Mouse (Mus musculus) myocyte (in vitro differentiated cells): ENCODE results near the gene Gmfg.

Experiments used
- MAX ChIP-seq: IDR thresholded peaks from one replicate; pipeline ENCODE4 v1.6.1; 2011; ENCODE audit warnings: low read depth, mild to moderate bottlenecking, control low read depth
- POLR2A ChIP-seq: IDR thresholded peaks from one replicate; pipeline ENCODE4 v1.6.1; 2011; ENCODE audit warnings: low read depth, mild to moderate bottlenecking, control low read depth, moderate library complexity; ENCODE audit not compliant: insufficient read length

GRCm38 (mm10) chr7:28451531-28452360 is 14.5 kb downstream of the Gmfg start, which contains the start of gene Lrfn1:
- TF ChIP-seq MAX (no peak), POLR2A (no peak)
